Mouse (Mus musculus): ENCODE results near the gene Vmn2r96.
A peak's percentile ranks its signal among the peaks of the same experiment; 100 is the strongest.
"Not testable (repeated sequence)": the region's sequence is repeated elsewhere in the genome, so short reads cannot be mapped to it uniquely, and the experiment has no call there.

The Vmn2r96 gene

GRCm38 (mm10) chr17:18572851-18573250, at the start of gene Vmn2r96:
Gene Vmn2r96 (plus strand): TSS chr17:18573151.
- DNase-seq (ENCODE audit: low read depth) = not testable (repeated sequence)

- no peak for DNase-seq (ENCODE audit: low read depth)
These were observed 49.6 kb upstream of the Vmn2r96 start for GRCm38 (mm10) chr17:18523371-18523770.

- DNase-seq (ENCODE audit: low read depth) = no peak
These were observed 49.0 kb upstream of the Vmn2r96 start for GRCm38 (mm10) chr17:18523991-18524390.

- peak; percentile 67 for DNase-seq (ENCODE audit: low read depth)
These were observed 14.5 kb upstream of the Vmn2r96 start for GRCm38 (mm10) chr17:18558212-18559158.

- not testable (repeated sequence) for DNase-seq (ENCODE audit: low read depth)
These were observed 6.8 kb upstream of the Vmn2r96 start for GRCm38 (mm10) chr17:18566186-18566585.

GRCm38 (mm10) chr17:18615151-18615550, 42.2 kb downstream of the Vmn2r96 start:
- peak; percentile 4 for DNase-seq (ENCODE audit: low read depth)

- DNase-seq (ENCODE audit: low read depth) = no peak
These were observed 53.6 kb downstream of the Vmn2r96 start for GRCm38 (mm10) chr17:18626532-18626931.
